Mouse (Mus musculus) layer of hippocampus, adult 8-10 months (tissue): Measurements from ENCODE around the gene Clec4b1. TPM values are rescaled to one million over a fixed set of nuclear protein-coding genes. Genes with fewer than 3 reads are reported as not detected.
"Not testable (repeated sequence)": the region's sequence is repeated elsewhere in the genome, so short reads cannot be mapped to it uniquely, and the experiment has no call there.

Source experiments
- DNase-seq, 2 experiments: peaks; one replicate each; pipeline ENCODE4 v3.0.0; 2022; ENCODE audit warnings: low spot score in 2 of 2
- total RNA-seq, 4 experiments: library from RNA; stranded (reverse); gene quantifications; 2 replicates each; pipeline ENCODE4 v1.2.4; 2022

Gene Clec4b1
- total RNA-seq = not detected

GRCm38 (mm10) chr6:123049742-123050372, at the start of gene Clec4b1:
TSS of gene Clec4b1 (plus strand) at chr6:123049962.
- no peak for DNase-seq

DNA sequence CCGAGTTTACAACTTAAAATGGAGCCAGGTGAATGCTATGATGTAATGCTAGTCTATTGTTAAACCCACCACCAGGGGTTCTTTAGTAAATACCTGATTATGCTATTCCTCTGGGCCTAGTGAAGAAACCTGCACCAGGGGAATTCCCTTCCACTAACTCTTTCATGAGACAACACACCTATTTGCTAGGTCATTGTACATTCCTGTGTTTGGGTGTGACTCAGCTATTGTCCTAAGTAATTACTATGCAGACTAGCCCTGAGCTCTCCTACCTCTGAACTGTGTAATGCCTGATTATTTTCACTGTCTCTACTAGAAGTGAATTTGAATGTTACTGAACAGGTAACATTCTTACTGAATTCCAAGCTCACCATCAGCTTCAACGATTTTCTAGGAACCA, 45.1 kb upstream of the Clec4b1 start:
- not testable (repeated sequence) for DNase-seq

- DNase-seq = no peak
These were observed 44.2 kb upstream of the Clec4b1 start for GRCm38 (mm10) chr6:123005591-123005990.

DNA sequence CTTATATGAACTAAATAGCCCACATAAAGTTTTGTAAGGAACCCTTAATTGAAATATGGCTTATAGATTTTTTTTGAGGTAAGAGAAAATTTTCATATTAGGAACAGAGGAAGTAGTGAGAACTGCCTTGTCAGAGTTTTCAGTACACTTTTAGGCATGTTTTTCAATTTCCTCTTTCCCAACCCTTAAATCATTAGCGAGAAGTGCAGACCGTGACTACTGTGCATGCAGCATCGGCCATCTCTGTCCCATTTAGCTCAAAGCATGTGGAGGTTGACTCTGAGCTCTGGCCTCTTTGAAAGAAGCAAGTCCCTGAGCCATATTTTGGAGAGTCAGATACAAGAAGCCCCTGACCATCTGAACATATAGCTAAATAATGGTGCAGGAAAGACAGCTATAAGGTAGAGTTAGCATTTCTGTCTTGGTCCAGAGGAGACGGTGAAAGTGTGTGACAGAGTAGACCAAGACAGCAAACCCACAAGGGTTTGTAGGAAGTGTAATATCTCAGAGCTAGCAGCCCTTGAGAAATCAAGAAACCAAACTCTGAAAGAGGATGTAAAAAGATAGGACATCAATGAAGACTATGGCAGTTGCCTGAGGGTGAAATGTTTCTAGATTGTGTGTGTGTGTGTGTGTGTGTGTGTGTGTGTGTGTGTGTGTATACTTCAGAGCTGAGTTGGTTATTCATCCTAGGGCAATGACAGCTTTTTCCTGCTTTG, 45.5 kb downstream of the Clec4b1 start:
- DNase-seq = no peak

- not testable (repeated sequence) for DNase-seq
These were observed 56.4 kb downstream of the Clec4b1 start, which contains the start of gene Clec4a2 for GRCm38 (mm10) chr6:123106128-123106527. TSS of gene Clec4a2 (plus strand) at chr6:123106428.

Other genes starting within 250 kb of the Clec4b1 start
- gene Slc2a3, start 248.3 kb upstream of the Clec4b1 start, total RNA-seq = 100 to 1,000 TPM in 2 of 4 experiments, 10 to 100 TPM in 2; 89.0 to 124 (median 100) TPM
- gene Foxj2, start 230.0 kb upstream of the Clec4b1 start, total RNA-seq = 10 to 100 TPM; 26.8 to 29.2 (median 27.8) TPM
- 10 to 100 TPM in 1 of 4 experiments, 1 to 10 TPM in 1, under 1 TPM in 2; 0.66 to 11.6 (median 4.5) TPM for gene C3ar1, start 193.8 kb upstream of the Clec4b1 start, total RNA-seq
- gene Necap1, start 175.5 kb upstream of the Clec4b1 start, total RNA-seq = 100 to 1,000 TPM; 186 to 214 (median 206) TPM
- gene Clec4a1, start 128.1 kb upstream of the Clec4b1 start, total RNA-seq = under 1 TPM in 3 of 4 experiments, not detected in 1; 0.27 to 0.49 (median 0.27) TPM
- 1 to 10 TPM in 1 of 4 experiments, under 1 TPM in 3; 0.73 to 1.1 (median 0.95) TPM for gene Clec4a3, start 97.4 kb upstream of the Clec4b1 start, total RNA-seq
- gene Clec4a4, start 59.6 kb upstream of the Clec4b1 start, total RNA-seq = not detected
- 1 to 10 TPM; 2.9 to 3.8 (median 3.2) TPM for gene Clec4a2, start 56.5 kb downstream of the Clec4b1 start, total RNA-seq
- gene Clec4b2, start 122.9 kb downstream of the Clec4b1 start, total RNA-seq = under 1 TPM in 1 of 4 experiments, not detected in 3; 0.65 TPM
- not detected for gene Clec4n, start 179.9 kb downstream of the Clec4b1 start, total RNA-seq
- gene Clec4d, start 212.1 kb downstream of the Clec4b1 start, total RNA-seq = not detected
- gene Clec4e, start 239.9 kb downstream of the Clec4b1 start, total RNA-seq = not detected